ENCODE assay signal across 7 mouse cellular contexts in genomic region chr4:141559898-141560263, GRCm38 (mm10). TPM values are rescaled to one million over a fixed set of nuclear protein-coding genes. Genes with fewer than 3 reads are reported as not detected.
DNase-seq lines count a peak whose midpoint lies in the region; ATAC-seq lines count a peak whose summit lies in the region.

No protein-coding gene starts in this region.

- WGBS in limb, embryonic 15.5 days: 1% methylated on average over 9 of the region's 9 CpGs
- 1% methylated on average over 9 of the region's 9 CpGs for WGBS in midbrain, embryonic 15.5 days

- H3K4me1 ChIP-seq in limb, embryonic 15.5 days: peaks cover 25% of the 10 kb centered on the region
- H3K4me1 ChIP-seq in midbrain, embryonic 15.5 days: peaks cover 18% of the 10 kb centered on the region

- peak overlapping the region; percentile 91 for H3K4me2 ChIP-seq in limb, embryonic 15.5 days
- H3K4me2 ChIP-seq in midbrain, embryonic 15.5 days: peak overlapping the region; percentile 61

- no peak for ATAC-seq in limb, embryonic 15.5 days (ENCODE audit: insufficient number of reproducible peaks, low FRiP score, low TSS enrichment, low read depth)
- peak; percentile 52; the same call in 1 of the 2 replicates for ATAC-seq in midbrain, embryonic 15.5 days (replicated peaks)

- peak; percentile 88 for DNase-seq in adrenal gland, postnatal 10 days
- DNase-seq in embryo, embryonic 9.5 days (ENCODE audit: extremely low spot score): peak; percentile 80
- DNase-seq in heart, adult 18-20 months: peak; percentile 88 to 92
- DNase-seq in kidney, adult 18-20 months: peak; percentile 85
- peak; percentile 87 to 91 for DNase-seq in spleen, postnatal 10 days (ENCODE audit: low spot score in 2 of 2)

- H3K9ac ChIP-seq in limb, embryonic 15.5 days: peak overlapping the region; percentile 47; the same call in 1 of the 2 replicates
- peak overlapping the region; percentile 37 for H3K9ac ChIP-seq in midbrain, embryonic 15.5 days

- H3K27me3 ChIP-seq in limb, embryonic 15.5 days: no peaks in the 10 kb centered on the region
- no peaks in the 10 kb centered on the region for H3K27me3 ChIP-seq in midbrain, embryonic 15.5 days (replicated peaks)

- H3K9me3 ChIP-seq in limb, embryonic 15.5 days: no peaks in the 10 kb centered on the region
- no peaks in the 10 kb centered on the region for H3K9me3 ChIP-seq in midbrain, embryonic 15.5 days

- peak overlapping the region; percentile 43 for H3K4me3 ChIP-seq in limb, embryonic 15.5 days
- peak overlapping the region; percentile 35 for H3K4me3 ChIP-seq in midbrain, embryonic 15.5 days

- peak overlapping the region; percentile 88 for H3K27ac ChIP-seq in limb, embryonic 15.5 days
- peak overlapping the region; percentile 86 for H3K27ac ChIP-seq in midbrain, embryonic 15.5 days

- no peaks in the 10 kb centered on the region for H3K36me3 ChIP-seq in limb, embryonic 15.5 days
- H3K36me3 ChIP-seq in midbrain, embryonic 15.5 days (replicated peaks): no peaks in the 10 kb centered on the region

RNA-seq across cellular contexts. Expression of gene Spen, which starts 21.5 kb away (rescaled TPM):
- total RNA-seq in adrenal gland, postnatal 10 days (2021): 10 to 100 TPM; 36.6 to 55.2 TPM
- 10 to 100 TPM; 27.0 to 28.6 TPM for total RNA-seq in heart, adult 18-20 months (2021)
- 7.2 and 9.0 TPM in 2 replicates for polyA plus RNA-seq in limb, embryonic 15.5 days (2015; fragmentation: Nextera tagmentation; extraction: Ambion mirVana)
- 19.4 and 20.0 TPM in 2 replicates for polyA plus RNA-seq in midbrain, embryonic 15.5 days (2015; fragmentation: Nextera tagmentation; extraction: Ambion mirVana)

RNA-seq across cellular contexts. Expression of gene Fblim1, which starts 46.0 kb away (rescaled TPM):
- total RNA-seq in adrenal gland, postnatal 10 days (2021): 10 to 100 TPM; 14.8 to 21.6 TPM
- 100 to 1,000 TPM; 233 to 291 TPM for total RNA-seq in heart, adult 18-20 months (2021)
- 27.1 and 29.3 TPM in 2 replicates for polyA plus RNA-seq in limb, embryonic 15.5 days (2015; fragmentation: Nextera tagmentation; extraction: Ambion mirVana)
- 35.2 and 41.0 TPM in 2 replicates for polyA plus RNA-seq in midbrain, embryonic 15.5 days (2015; fragmentation: Nextera tagmentation; extraction: Ambion mirVana)

RNA-seq across cellular contexts. Expression of gene Tmem82, which starts 58.6 kb away (rescaled TPM):
- total RNA-seq in adrenal gland, postnatal 10 days (2021): 1 to 10 TPM; 7.9 to 9.5 TPM
- 10 to 100 TPM; 18.7 to 20.7 TPM for total RNA-seq in heart, adult 18-20 months (2021)
- 0.20 and 0.29 TPM in 2 replicates for polyA plus RNA-seq in limb, embryonic 15.5 days (2015; fragmentation: Nextera tagmentation; extraction: Ambion mirVana)
- 0.32 and 0.65 TPM in 2 replicates for polyA plus RNA-seq in midbrain, embryonic 15.5 days (2015; fragmentation: Nextera tagmentation; extraction: Ambion mirVana)

Comparison
In these comparisons a context has a peak if more than half of its experiments do, and no peak if none do; other contexts are left out.
1. RNA of gene Fblim1, which starts 46.0 kb away (total RNA-seq): 233 to 291 TPM in heart, adult 18-20 months; 14.8 to 21.6 TPM in adrenal gland, postnatal 10 days; every median in the first group is over 10 times any median in the second.
2. Peak in every context shown above with its lines, with median percentiles within 50 percentile points of each other: DNase-seq.